Mouse (Mus musculus): ENCODE data around the gene Krtap6-5. TPM values are rescaled to one million over a fixed set of nuclear protein-coding genes. Genes with fewer than 3 reads are reported as not detected.
"Not testable (repeated sequence)": the region's sequence is repeated elsewhere in the genome, so short reads cannot be mapped to it uniquely, and the experiment has no call there.

Gene Krtap6-5
- not detected for total RNA-seq (2022)

GRCm38 (mm10) chr16:89047783-89048182, at the start of gene Krtap6-5:
Gene Krtap6-5 (minus strand): TSS chr16:89047883.
- DNase-seq (ENCODE audit: low spot score in 2 of 2): no peak

- not testable (repeated sequence) for DNase-seq (ENCODE audit: low spot score in 2 of 2)
These were observed 23.4 kb upstream of the Krtap6-5 start for GRCm38 (mm10) chr16:89071041-89071440.

GRCm38 (mm10) chr16:89063902-89064301, 16.2 kb upstream of the Krtap6-5 start, which contains the start of gene 1110025L11Rik:
Gene 1110025L11Rik (minus strand): TSS chr16:89064002.
- not testable (repeated sequence) for DNase-seq (ENCODE audit: low spot score in 2 of 2)

GRCm38 (mm10) chr16:89041372-89041771, 6.3 kb downstream of the Krtap6-5 start, which contains the start of gene Gm10228:
Gene Gm10228 (minus strand): TSS chr16:89041472.
- not testable (repeated sequence) for DNase-seq (ENCODE audit: low spot score in 2 of 2)

DNA sequence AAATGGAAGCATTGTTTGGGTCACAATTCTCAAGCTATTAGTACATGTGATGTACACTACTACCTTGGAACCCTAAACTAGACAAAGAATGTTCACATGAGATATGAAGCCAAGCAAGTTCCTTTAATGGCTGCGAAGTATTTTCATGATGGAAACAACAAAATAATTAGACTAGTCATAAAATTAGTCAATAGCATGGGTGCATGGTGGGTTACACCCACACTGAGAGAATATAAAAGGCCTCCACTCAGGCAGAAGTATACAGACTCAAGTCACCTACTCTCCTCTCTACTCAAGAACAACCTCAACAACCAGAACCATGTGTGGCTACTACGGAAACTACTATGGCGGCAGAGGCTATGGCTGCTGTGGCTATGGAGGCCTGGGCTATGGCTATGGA, 16.3 kb downstream of the Krtap6-5 start, which contains the start of gene Krtap6-1:
Gene Krtap6-1 (plus strand): TSS at position 301 of the 400 bp plus-strand sequence.
- DNase-seq (ENCODE audit: low spot score in 2 of 2): not testable (repeated sequence)

DNA sequence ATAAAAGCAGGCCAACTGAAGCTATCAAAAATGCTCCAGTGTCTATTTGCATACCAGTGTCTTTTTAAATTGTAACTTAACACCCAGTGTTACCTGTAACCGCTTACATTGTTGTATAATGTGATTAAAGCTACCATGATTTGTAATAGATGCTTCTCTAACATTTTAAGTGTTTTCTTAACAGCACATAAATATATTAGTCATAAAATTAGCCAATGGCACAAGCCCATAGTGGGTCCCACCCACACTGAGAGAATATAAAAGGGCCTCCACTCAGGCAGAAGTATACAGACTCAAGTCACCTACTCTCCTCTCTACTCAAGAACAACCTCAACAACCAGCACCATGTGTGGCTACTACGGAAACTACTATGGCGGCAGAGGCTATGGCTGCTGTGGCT, 32.7 kb downstream of the Krtap6-5 start, which contains the start of gene Gm10229:
Gene Gm10229 (plus strand): TSS at position 301 of the 400 bp plus-strand sequence.
- not testable (repeated sequence) for DNase-seq (ENCODE audit: low spot score in 2 of 2)

DNA sequence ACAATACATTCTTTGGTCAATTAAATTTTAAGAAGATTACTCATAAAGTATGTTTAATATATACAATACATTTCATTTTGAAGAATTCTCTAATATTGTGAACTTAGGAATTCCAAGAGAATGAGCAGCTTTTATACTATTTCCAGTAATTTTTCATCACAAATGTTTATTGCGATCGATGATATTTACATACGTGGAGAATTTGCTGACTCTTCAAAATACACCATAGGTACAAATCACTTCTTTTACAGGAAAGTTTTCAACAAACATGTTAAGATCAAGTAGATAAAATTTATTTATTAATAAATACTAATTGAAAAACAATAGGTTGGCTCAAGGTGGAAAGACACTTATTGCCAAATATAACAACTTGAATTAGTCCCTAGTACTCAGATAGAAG, 33.7 kb downstream of the Krtap6-5 start:
- no peak for DNase-seq (ENCODE audit: low spot score in 2 of 2)

GRCm38 (mm10) chr16:89010659-89011058, 37.0 kb downstream of the Krtap6-5 start, which contains the start of gene Krtap22-2:
Gene Krtap22-2 (minus strand): TSS chr16:89010759.
- DNase-seq (ENCODE audit: low spot score in 2 of 2): no peak

Other genes with a start within 250 kb of the Krtap6-5 start
- not detected for gene Gm20741, start 235.7 kb downstream of the Krtap6-5 start, total RNA-seq (2022)
- not detected for gene Krtap15, start 227.7 kb downstream of the Krtap6-5 start, total RNA-seq (2022)
- not detected for gene Krtap14, start 221.7 kb downstream of the Krtap6-5 start, total RNA-seq (2022)
- not detected for gene Krtap19-1, start 178.5 kb downstream of the Krtap6-5 start, total RNA-seq (2022)
- gene Krtap19-2, start 173.6 kb downstream of the Krtap6-5 start, total RNA-seq (2022): not detected
- not detected for gene Krtap19-3, start 169.8 kb downstream of the Krtap6-5 start, total RNA-seq (2022)
- not detected for gene Krtap19-4, start 162.8 kb downstream of the Krtap6-5 start, total RNA-seq (2022)
- not detected for gene Krtap19-5, start 151.4 kb downstream of the Krtap6-5 start, total RNA-seq (2022)
- not detected for gene Krtap19-9b, start 115.6 kb downstream of the Krtap6-5 start, total RNA-seq (2022)
- gene Krtap16-3, start 85.0 kb downstream of the Krtap6-5 start, total RNA-seq (2022): not detected
- not detected for gene Krtap22-2, start 37.1 kb downstream of the Krtap6-5 start, total RNA-seq (2022)
- gene Gm10229, start 32.6 kb downstream of the Krtap6-5 start, total RNA-seq (2022): not detected
- not detected for gene Krtap6-1, start 16.2 kb downstream of the Krtap6-5 start, total RNA-seq (2022)
- not detected for gene Gm10228, start 6.4 kb downstream of the Krtap6-5 start, total RNA-seq (2022)
- not detected for gene 1110025L11Rik, start 16.1 kb upstream of the Krtap6-5 start, total RNA-seq (2022)
- not detected for gene Krtap6-3, start 36.1 kb upstream of the Krtap6-5 start, total RNA-seq (2022)
- not detected for gene Gm6358, start 93.0 kb upstream of the Krtap6-5 start, total RNA-seq (2022)
- not detected for gene Gm10061, start 103.2 kb upstream of the Krtap6-5 start, total RNA-seq (2022)
- gene Gm9789, start 110.1 kb upstream of the Krtap6-5 start, total RNA-seq (2022): not detected
- not detected for gene Gm7735, start 121.6 kb upstream of the Krtap6-5 start, total RNA-seq (2022)
- not detected for gene 1110057P08Rik, start 126.9 kb upstream of the Krtap6-5 start, total RNA-seq (2022)
- not detected for gene Krtap20-2, start 158.0 kb upstream of the Krtap6-5 start, total RNA-seq (2022)

Data from layer of hippocampus, adult 8-10 months (tissue).